Mouse (Mus musculus) right cerebral cortex, adult 2 months (tissue): Measurements from ENCODE around the gene Cpne4.
A peak's percentile ranks its signal among the peaks of the same experiment; 100 is the strongest.

Experiments
- DNase-seq, 2 experiments: peaks; one replicate each; pipeline ENCODE4 v3.0.0; 2021 to 2022; ENCODE audit warnings: low spot score in 2 of 2

The Cpne4 gene

GRCm38 (mm10) chr9:104546986-104547385 is at the start of gene Cpne4:
Cpne4 (plus strand) TSS chr9:104547286.
- no peak for DNase-seq

- no peak for DNase-seq
These were observed 31.9 kb upstream of the Cpne4 start for GRCm38 (mm10) chr9:104515187-104515586.

- no peak for DNase-seq
These were observed 11.6 kb upstream of the Cpne4 start for GRCm38 (mm10) chr9:104535508-104535907.

GRCm38 (mm10) chr9:104565815-104566214 is 18.7 kb downstream of the Cpne4 start:
- no peak for DNase-seq

GRCm38 (mm10) chr9:104566468-104566867 is 19.4 kb downstream of the Cpne4 start:
- DNase-seq: peak in 1 of 2 experiments; percentile 25

- DNase-seq: peak in 1 of 2 experiments; percentile 21
These were observed 20.0 kb downstream of the Cpne4 start for GRCm38 (mm10) chr9:104567096-104567495.

GRCm38 (mm10) chr9:104569480-104570167 is 22.5 kb downstream of the Cpne4 start:
- DNase-seq: peak; percentile 81 to 86

GRCm38 (mm10) chr9:104572856-104573255 is 25.8 kb downstream of the Cpne4 start:
- DNase-seq: no peak

- peak; percentile 66 to 79 for DNase-seq
These were observed 27.4 kb downstream of the Cpne4 start for GRCm38 (mm10) chr9:104574476-104574875.

- no peak for DNase-seq
These were observed 35.0 kb downstream of the Cpne4 start for GRCm38 (mm10) chr9:104581921-104582624.

- DNase-seq: no peak
These were observed 35.6 kb downstream of the Cpne4 start for GRCm38 (mm10) chr9:104582675-104583074.

- no peak for DNase-seq
These were observed 47.5 kb downstream of the Cpne4 start for GRCm38 (mm10) chr9:104594550-104594949.

- no peak for DNase-seq
These were observed 47.9 kb downstream of the Cpne4 start for GRCm38 (mm10) chr9:104594979-104595378.

GRCm38 (mm10) chr9:104612523-104612922 is 65.4 kb downstream of the Cpne4 start:
- peak; percentile 34 to 46 for DNase-seq

GRCm38 (mm10) chr9:104616691-104617090 is 69.6 kb downstream of the Cpne4 start:
- no peak for DNase-seq

- no peak for DNase-seq
These were observed 76.5 kb downstream of the Cpne4 start for GRCm38 (mm10) chr9:104623564-104623963.

GRCm38 (mm10) chr9:104627816-104628215 is 80.7 kb downstream of the Cpne4 start:
- DNase-seq: no peak

GRCm38 (mm10) chr9:104629282-104629681 is 82.2 kb downstream of the Cpne4 start:
- no peak for DNase-seq

- no peak for DNase-seq
These were observed 99.4 kb downstream of the Cpne4 start for GRCm38 (mm10) chr9:104646348-104646994.

- no peak for DNase-seq
These were observed 105.7 kb downstream of the Cpne4 start for GRCm38 (mm10) chr9:104652691-104653261.

GRCm38 (mm10) chr9:104659758-104660157 is 112.7 kb downstream of the Cpne4 start:
- DNase-seq: no peak

GRCm38 (mm10) chr9:104676665-104677064 is 129.6 kb downstream of the Cpne4 start:
- DNase-seq: no peak
